Mouse (Mus musculus): ENCODE data around the gene Cgrrf1. TPM values are rescaled to one million over a fixed set of nuclear protein-coding genes. Genes with fewer than 3 reads are reported as not detected.

Cgrrf1 gene
- polyA plus RNA-seq, 1 experiment from 2014 or later, result 19.5 TPM

- no peak overlapping the region for H3K9ac ChIP-seq (ENCODE audit: low read depth, low read length)
These were observed 13.8 kb downstream of the Cgrrf1 start for GRCm38 (mm10) chr14:46845706-46846105.

GRCm38 (mm10) chr14:46848063-46848590, 16.2 kb downstream of the Cgrrf1 start:
- no peak overlapping the region for H3K27ac ChIP-seq (ENCODE audit: low read depth, low read length)
- no peaks in the 10 kb centered on the region for H3K9me3 ChIP-seq (ENCODE audit: control insufficient read depth, low read length)
- WGBS, result 78% methylated on average over 4 of the region's 4 CpGs
- H3K4me2 ChIP-seq (ENCODE audit: low read length), result no peak overlapping the region
- H3K36me3 ChIP-seq (ENCODE audit: control insufficient read depth, insufficient read depth, low read length), result peaks cover 2% of the 10 kb centered on the region; the same call in 1 of the 2 replicates
- ATAC-seq, result no peak
- H3K4me3 ChIP-seq (ENCODE audit: low read length), result no peak overlapping the region
- H3K4me1 ChIP-seq (ENCODE audit: control insufficient read depth, insufficient read depth, low read depth, low read length), result no peaks in the 10 kb centered on the region
- H3K27me3 ChIP-seq (replicated peaks; ENCODE audit: control insufficient read depth, insufficient read depth, low read length), result no peaks in the 10 kb centered on the region
- no peak overlapping the region for H3K9ac ChIP-seq (ENCODE audit: low read depth, low read length)

More at GRCm38 (mm10) chr14:46845706-46846105, 13.8 kb downstream of the Cgrrf1 start:
- Histone ChIP-seq H3K4me1 (ENCODE audit: control insufficient read depth, insufficient read depth, low read depth, low read length) (no peaks in the 10 kb centered on the region), H3K9me3 (ENCODE audit: control insufficient read depth, low read length) (no peaks in the 10 kb centered on the region), H3K4me3 (ENCODE audit: low read length) (no peak overlapping the region), H3K27ac (ENCODE audit: low read depth, low read length) (no peak overlapping the region), H3K4me2 (ENCODE audit: low read length) (no peak overlapping the region), H3K36me3 (ENCODE audit: control insufficient read depth, insufficient read depth, low read length) (peaks cover 7% of the 10 kb centered on the region), H3K27me3 (replicated peaks; ENCODE audit: control insufficient read depth, insufficient read depth, low read length) (no peaks in the 10 kb centered on the region)
- ATAC-seq, result no peak
- WGBS, result 90% methylated on average over 11 of the region's 11 CpGs

GRCm38 (mm10) chr14:46848736-46849135, 16.8 kb downstream of the Cgrrf1 start:
- Histone ChIP-seq H3K4me3 (ENCODE audit: low read length) (no peak overlapping the region), H3K27me3 (replicated peaks; ENCODE audit: control insufficient read depth, insufficient read depth, low read length) (no peaks in the 10 kb centered on the region), H3K36me3 (ENCODE audit: control insufficient read depth, insufficient read depth, low read length) (peaks cover 2% of the 10 kb centered on the region; the same call in 1 of the 2 replicates), H3K27ac (ENCODE audit: low read depth, low read length) (no peak overlapping the region), H3K9me3 (ENCODE audit: control insufficient read depth, low read length) (no peaks in the 10 kb centered on the region), H3K4me1 (ENCODE audit: control insufficient read depth, insufficient read depth, low read depth, low read length) (no peaks in the 10 kb centered on the region), H3K9ac (ENCODE audit: low read depth, low read length) (no peak overlapping the region), H3K4me2 (ENCODE audit: low read length) (no peak overlapping the region)
- no peak for ATAC-seq
- 83% methylated on average over 5 of the region's 5 CpGs for WGBS

- Histone ChIP-seq H3K9ac (ENCODE audit: low read depth, low read length) (no peak overlapping the region), H3K4me3 (ENCODE audit: low read length) (no peak overlapping the region), H3K4me1 (ENCODE audit: control insufficient read depth, insufficient read depth, low read depth, low read length) (no peaks in the 10 kb centered on the region), H3K27ac (ENCODE audit: low read depth, low read length) (no peak overlapping the region), H3K36me3 (ENCODE audit: control insufficient read depth, insufficient read depth, low read length) (peaks cover 2% of the 10 kb centered on the region; the same call in 1 of the 2 replicates), H3K9me3 (ENCODE audit: control insufficient read depth, low read length) (no peaks in the 10 kb centered on the region), H3K4me2 (ENCODE audit: low read length) (no peak overlapping the region), H3K27me3 (replicated peaks; ENCODE audit: control insufficient read depth, insufficient read depth, low read length) (no peaks in the 10 kb centered on the region)
- WGBS, result 87% methylated on average over 1 of the region's 1 CpGs
- no peak for ATAC-seq
These were observed 17.8 kb downstream of the Cgrrf1 start for GRCm38 (mm10) chr14:46849769-46850168.

GRCm38 (mm10) chr14:46853677-46854076, 21.8 kb downstream of the Cgrrf1 start:
- Histone ChIP-seq H3K36me3 (ENCODE audit: control insufficient read depth, insufficient read depth, low read length) (peaks cover 2% of the 10 kb centered on the region; the same call in 1 of the 2 replicates), H3K27me3 (replicated peaks; ENCODE audit: control insufficient read depth, insufficient read depth, low read length) (no peaks in the 10 kb centered on the region), H3K4me3 (ENCODE audit: low read length) (no peak overlapping the region), H3K9me3 (ENCODE audit: control insufficient read depth, low read length) (no peaks in the 10 kb centered on the region), H3K4me2 (ENCODE audit: low read length) (no peak overlapping the region), H3K4me1 (ENCODE audit: control insufficient read depth, insufficient read depth, low read depth, low read length) (no peaks in the 10 kb centered on the region), H3K27ac (ENCODE audit: low read depth, low read length) (no peak overlapping the region), H3K9ac (ENCODE audit: low read depth, low read length) (no peak overlapping the region)
- ATAC-seq, result no peak
- WGBS, result 87% methylated on average over 11 of the region's 11 CpGs

GRCm38 (mm10) chr14:46862922-46863321, 31.0 kb downstream of the Cgrrf1 start:
- H3K4me1 ChIP-seq (ENCODE audit: control insufficient read depth, insufficient read depth, low read depth, low read length), result no peaks in the 10 kb centered on the region
- no peaks in the 10 kb centered on the region for H3K36me3 ChIP-seq (ENCODE audit: control insufficient read depth, insufficient read depth, low read length)
- H3K27ac ChIP-seq (ENCODE audit: low read depth, low read length), result no peak overlapping the region
- no peak overlapping the region for H3K4me2 ChIP-seq (ENCODE audit: low read length)
- no peak overlapping the region for H3K4me3 ChIP-seq (ENCODE audit: low read length)
- no peaks in the 10 kb centered on the region for H3K27me3 ChIP-seq (replicated peaks; ENCODE audit: control insufficient read depth, insufficient read depth, low read length)
- WGBS, result 94% methylated on average over 5 of the region's 5 CpGs
- H3K9ac ChIP-seq (ENCODE audit: low read depth, low read length), result no peak overlapping the region
- H3K9me3 ChIP-seq (ENCODE audit: control insufficient read depth, low read length), result no peaks in the 10 kb centered on the region
- no peak for ATAC-seq

GRCm38 (mm10) chr14:46880935-46881334, 49.0 kb downstream of the Cgrrf1 start:
- no peaks in the 10 kb centered on the region for H3K9me3 ChIP-seq (ENCODE audit: control insufficient read depth, low read length)
- no peak overlapping the region for H3K27ac ChIP-seq (ENCODE audit: low read depth, low read length)
- H3K36me3 ChIP-seq (ENCODE audit: control insufficient read depth, insufficient read depth, low read length), result no peaks in the 10 kb centered on the region
- WGBS, result 6% methylated on average over 10 of the region's 10 CpGs
- no peaks in the 10 kb centered on the region; the same call in 1 of the 2 replicates for H3K27me3 ChIP-seq (replicated peaks; ENCODE audit: control insufficient read depth, insufficient read depth, low read length)
- no peak overlapping the region for H3K9ac ChIP-seq (ENCODE audit: low read depth, low read length)
- H3K4me2 ChIP-seq (ENCODE audit: low read length), result no peak overlapping the region
- no peak overlapping the region for H3K4me3 ChIP-seq (ENCODE audit: low read length)
- no peak for ATAC-seq
- peaks cover 8% of the 10 kb centered on the region for H3K4me1 ChIP-seq (ENCODE audit: control insufficient read depth, insufficient read depth, low read depth, low read length)

- Histone ChIP-seq H3K9me3 (ENCODE audit: control insufficient read depth, low read length) (no peaks in the 10 kb centered on the region), H3K27me3 (replicated peaks; ENCODE audit: control insufficient read depth, insufficient read depth, low read length) (no peaks in the 10 kb centered on the region; the same call in 1 of the 2 replicates), H3K27ac (ENCODE audit: low read depth, low read length) (no peak overlapping the region; the same call in 1 of the 2 replicates), H3K4me3 (ENCODE audit: low read length) (peak overlapping the region; percentile 68), H3K36me3 (ENCODE audit: control insufficient read depth, insufficient read depth, low read length) (no peaks in the 10 kb centered on the region), H3K4me1 (ENCODE audit: control insufficient read depth, insufficient read depth, low read depth, low read length) (peaks cover 10% of the 10 kb centered on the region), H3K4me2 (ENCODE audit: low read length) (peak overlapping the region; percentile 84), H3K9ac (ENCODE audit: low read depth, low read length) (peak overlapping the region; percentile 80)
- ATAC-seq, result peak; percentile 4; the same call in 1 of the 2 replicates
- 5% methylated on average over 40 of the region's 40 CpGs for WGBS
These were observed 49.9 kb downstream of the Cgrrf1 start for GRCm38 (mm10) chr14:46881581-46882430.

- peak; percentile 57 for ATAC-seq
- Histone ChIP-seq H3K27me3 (replicated peaks; ENCODE audit: control insufficient read depth, insufficient read depth, low read length) (no peaks in the 10 kb centered on the region; the same call in 1 of the 2 replicates), H3K4me1 (ENCODE audit: control insufficient read depth, insufficient read depth, low read depth, low read length) (peaks cover 10% of the 10 kb centered on the region), H3K9me3 (ENCODE audit: control insufficient read depth, low read length) (no peaks in the 10 kb centered on the region), H3K4me2 (ENCODE audit: low read length) (peak within 1 kb of the TSS; percentile 84), H3K36me3 (ENCODE audit: control insufficient read depth, insufficient read depth, low read length) (no peaks in the 10 kb centered on the region), H3K9ac (ENCODE audit: low read depth, low read length) (peak within 1 kb of the TSS; percentile 80), H3K4me3 (ENCODE audit: low read length) (peak within 1 kb of the TSS; percentile 68), H3K27ac (ENCODE audit: low read depth, low read length) (peak within 1 kb of the TSS; percentile 76)
- WGBS, result under 1% methylated on average over 54 of the region's 54 CpGs
These were observed 50.6 kb downstream of the Cgrrf1 start, which contains the start of gene Samd4 for GRCm38 (mm10) chr14:46882431-46883067. Samd4 (plus strand) TSS chr14:46882854.
